ENCODE assay signal across 8 mouse cellular contexts in genomic region chr6:113306986-113307349, GRCm38 (mm10). TPM values are rescaled to one million over a fixed set of nuclear protein-coding genes. Genes with fewer than 3 reads are reported as not detected.
DNase-seq lines count a peak whose midpoint lies in the region; ATAC-seq lines count a peak whose summit lies in the region.

Gene Brpf1, plus strand, starts transcription at chr6:113307137.

- H3K4me3 ChIP-seq in forebrain, embryonic 15.5 days: peak within 1 kb of the TSS; percentile 80
- H3K4me3 ChIP-seq in intestine, embryonic 14.5 days (ENCODE audit: low read depth, low read length): peak within 1 kb of the TSS; percentile 94
- H3K4me3 ChIP-seq in megakaryocyte, embryonic 14.5 days (replicated peaks): peak within 1 kb of the TSS; percentile 97

- WGBS in forebrain, embryonic 15.5 days: under 1% methylated on average over 32 of the region's 32 CpGs
- WGBS in intestine, embryonic 14.5 days: 0% methylated on average over 31 of the region's 32 CpGs

- H3K27me3 ChIP-seq in forebrain, embryonic 15.5 days: no peaks in the 10 kb centered on the region
- H3K27me3 ChIP-seq in intestine, embryonic 14.5 days (replicated peaks; ENCODE audit: control insufficient read depth, insufficient read depth, low read length): no peaks in the 10 kb centered on the region
- no peaks in the 10 kb centered on the region for H3K27me3 ChIP-seq in megakaryocyte, embryonic 14.5 days (replicated peaks)

- no peaks in the 10 kb centered on the region for H3K9me3 ChIP-seq in forebrain, embryonic 15.5 days
- H3K9me3 ChIP-seq in intestine, embryonic 14.5 days (ENCODE audit: control insufficient read depth, low read length): no peaks in the 10 kb centered on the region
- H3K9me3 ChIP-seq in megakaryocyte, embryonic 14.5 days: no peaks in the 10 kb centered on the region

- peaks cover 9% of the 10 kb centered on the region for H3K36me3 ChIP-seq in forebrain, embryonic 15.5 days
- H3K36me3 ChIP-seq in intestine, embryonic 14.5 days (ENCODE audit: control insufficient read depth, insufficient read depth, low read length): peaks cover 18% of the 10 kb centered on the region
- peaks cover 30% of the 10 kb centered on the region for H3K36me3 ChIP-seq in megakaryocyte, embryonic 14.5 days (replicated peaks; ENCODE audit: low read length)

- ATAC-seq in forebrain, embryonic 15.5 days (replicated peaks): peak; percentile 65
- peak; percentile 68 for ATAC-seq in intestine, embryonic 14.5 days (replicated peaks; ENCODE audit: low FRiP score, low TSS enrichment, low read depth)

- H3K9ac ChIP-seq in forebrain, embryonic 15.5 days (replicated peaks): peak within 1 kb of the TSS; percentile 92
- peak within 1 kb of the TSS; percentile 96 for H3K9ac ChIP-seq in intestine, embryonic 14.5 days (ENCODE audit: low read length)

- peak within 1 kb of the TSS; percentile 98 for H3K27ac ChIP-seq in forebrain, embryonic 15.5 days (replicated peaks)
- H3K27ac ChIP-seq in intestine, embryonic 14.5 days (ENCODE audit: low read depth): peak within 1 kb of the TSS; percentile 99

- peaks cover 24% of the 10 kb centered on the region for H3K4me1 ChIP-seq in forebrain, embryonic 15.5 days
- H3K4me1 ChIP-seq in intestine, embryonic 14.5 days (replicated peaks; ENCODE audit: control insufficient read depth, insufficient read depth, low read length): peaks cover 13% of the 10 kb centered on the region
- peaks cover 63% of the 10 kb centered on the region for H3K4me1 ChIP-seq in megakaryocyte, embryonic 14.5 days

- DNase-seq in layer of hippocampus, adult 18-20 months (ENCODE audit: low spot score in 2 of 2): no peak
- no peak for DNase-seq in layer of hippocampus, adult 11-12 months (ENCODE audit: low spot score)
- no peak for DNase-seq in adrenal gland, postnatal 10 days
- no peak for DNase-seq in intestine, embryonic 14.5 days (ENCODE audit: low spot score)
- DNase-seq in c-Kit-positive CD71-positive TER-119-positive erythroid progenitor cells, embryonic 14.5 days (ENCODE audit: low spot score): no peak
- DNase-seq in right cerebral cortex, postnatal 4 days: no peak

- H3K4me2 ChIP-seq in forebrain, embryonic 15.5 days (replicated peaks): peak within 1 kb of the TSS; percentile 99
- peak within 1 kb of the TSS; percentile 65 for H3K4me2 ChIP-seq in intestine, embryonic 14.5 days (ENCODE audit: low read length)

RNA-seq across cellular contexts. Expression of gene Brpf1, which starts in this region (rescaled TPM):
- total RNA-seq in layer of hippocampus, adult 18-20 months (2021): 10 to 100 TPM; 37.7 to 37.8 TPM
- 10 to 100 TPM; 32.6 to 37.2 TPM for total RNA-seq in adrenal gland, postnatal 10 days (2021)
- 19.6 and 22.2 TPM in 2 replicates for polyA plus RNA-seq in forebrain, embryonic 15.5 days (2015; fragmentation: Nextera tagmentation; extraction: Ambion mirVana)
- 21.0 and 21.6 TPM in 2 replicates for polyA plus RNA-seq in intestine, embryonic 14.5 days (2014; fragmentation: Nextera tagmentation; extraction: Ambion mirVana)
- polyA plus RNA-seq in megakaryocyte, embryonic 14.5 days (2012; ENCODE audit: insufficient read depth, low replicate concordance): 10.2 and 16.6 TPM in 2 replicates
